Mouse (Mus musculus): ENCODE measurements around the gene Klc4. TPM values are rescaled to one million over a fixed set of nuclear protein-coding genes. Genes with fewer than 3 reads are reported as not detected.

Gene Klc4
- polyA plus RNA-seq, 1 experiment from 2014 or later: 23.8 TPM

DNA sequence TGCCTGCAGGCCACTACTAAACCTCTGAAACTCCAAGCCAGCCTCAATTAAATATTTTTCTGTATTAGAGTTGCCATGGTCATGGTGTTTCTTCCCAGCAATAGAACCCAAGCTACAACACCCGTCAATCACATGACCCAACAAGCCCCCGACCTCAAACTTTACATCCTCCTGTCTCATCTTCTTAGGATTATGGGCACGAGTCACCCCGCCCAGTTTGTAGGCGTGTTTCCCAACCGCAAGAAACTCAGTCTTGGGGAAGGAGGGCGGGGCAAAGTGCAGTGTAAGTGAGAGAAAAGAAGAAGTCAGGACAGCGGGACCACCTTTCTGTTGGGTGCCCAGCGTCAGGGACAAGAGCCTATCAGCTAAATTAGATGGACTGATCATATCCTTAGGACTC is 57.6 kb downstream of the Klc4 start:
- no peaks in the 10 kb centered on the region for H3K9me3 ChIP-seq (ENCODE audit: control insufficient read depth, low read length)
- 88% methylated on average over 9 of the region's 9 CpGs for WGBS
- H3K36me3 ChIP-seq (ENCODE audit: control insufficient read depth, insufficient read depth, low read length): peaks cover 20% of the 10 kb centered on the region
- no peaks in the 10 kb centered on the region for H3K27me3 ChIP-seq (ENCODE audit: control insufficient read depth, insufficient read depth, low read length)
- H3K27ac ChIP-seq (replicated peaks; ENCODE audit: low read depth, low read length): no peak overlapping the region
- no peak overlapping the region for H3K4me2 ChIP-seq (ENCODE audit: low read depth, severe bottlenecking)
- DNase-seq (ENCODE audit: low spot score) (no peak), ATAC-seq (ENCODE audit: insufficient number of reproducible peaks, low FRiP score, low TSS enrichment, low read depth) (no peak)
- H3K9ac ChIP-seq (ENCODE audit: low read length): no peak overlapping the region
- H3K4me3 ChIP-seq (ENCODE audit: low read depth, low read length): no peak overlapping the region
- no peaks in the 10 kb centered on the region for H3K4me1 ChIP-seq (ENCODE audit: control insufficient read depth, insufficient read depth, low read length)

DNA sequence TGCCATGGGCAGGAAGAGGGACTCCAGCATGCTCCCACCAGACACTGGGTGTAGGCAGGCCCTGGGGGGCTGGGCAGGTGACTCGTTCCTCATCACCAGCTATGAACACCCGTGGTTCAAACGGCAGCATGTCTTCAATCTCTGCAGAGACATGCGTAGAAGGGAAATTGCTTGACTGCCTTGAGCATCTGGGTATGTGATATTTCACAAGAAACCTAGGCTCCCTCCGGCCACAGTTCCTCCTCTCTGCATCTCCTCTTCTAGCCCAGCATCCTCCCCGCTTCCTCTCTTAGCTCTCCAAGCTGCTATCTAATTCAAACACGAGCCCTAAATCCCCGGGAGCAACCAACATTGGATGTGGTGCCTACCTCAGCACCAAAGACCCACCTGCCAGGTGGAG is 59.5 kb downstream of the Klc4 start:
- no peak overlapping the region for H3K27ac ChIP-seq (replicated peaks; ENCODE audit: low read depth, low read length)
- no peaks in the 10 kb centered on the region for H3K9me3 ChIP-seq (ENCODE audit: control insufficient read depth, low read length)
- H3K27me3 ChIP-seq (ENCODE audit: control insufficient read depth, insufficient read depth, low read length): no peaks in the 10 kb centered on the region
- no peak overlapping the region for H3K4me2 ChIP-seq (ENCODE audit: low read depth, severe bottlenecking)
- WGBS: 90% methylated on average over 8 of the region's 8 CpGs
- no peak for DNase-seq (ENCODE audit: low spot score)
- no peaks in the 10 kb centered on the region for H3K4me1 ChIP-seq (ENCODE audit: control insufficient read depth, insufficient read depth, low read length)
- H3K9ac ChIP-seq (ENCODE audit: low read length): no peak overlapping the region
- no peak for ATAC-seq (ENCODE audit: insufficient number of reproducible peaks, low FRiP score, low TSS enrichment, low read depth)
- H3K36me3 ChIP-seq (ENCODE audit: control insufficient read depth, insufficient read depth, low read length): peaks cover 28% of the 10 kb centered on the region
- H3K4me3 ChIP-seq (ENCODE audit: low read depth, low read length): no peak overlapping the region

Other genes with a start within 250 kb of the Klc4 start
- gene Crip3, start 217.1 kb downstream of the Klc4 start, polyA plus RNA-seq (2014; fragmentation: Nextera tagmentation; extraction: Ambion mirVana): 0.31 TPM in 1 of 2 replicates, not detected in the other
- gene Slc22a7, start 207.6 kb downstream of the Klc4 start, polyA plus RNA-seq (2014; fragmentation: Nextera tagmentation; extraction: Ambion mirVana): not detected in 2 replicates
- gene Ttbk1, start 158.3 kb downstream of the Klc4 start, polyA plus RNA-seq (2014; fragmentation: Nextera tagmentation; extraction: Ambion mirVana): 0.27 and 0.58 TPM in 2 replicates
- gene Dnph1, start 149.3 kb downstream of the Klc4 start, polyA plus RNA-seq (2014; fragmentation: Nextera tagmentation; extraction: Ambion mirVana): 59.7 and 62.3 TPM in 2 replicates
- gene Cul9, start 99.6 kb downstream of the Klc4 start, polyA plus RNA-seq (2014; fragmentation: Nextera tagmentation; extraction: Ambion mirVana): 3.8 and 3.9 TPM in 2 replicates
- 8.3 and 9.8 TPM in 2 replicates for gene Srf, start 89.8 kb downstream of the Klc4 start, polyA plus RNA-seq (2014; fragmentation: Nextera tagmentation; extraction: Ambion mirVana)
- gene Ptk7, start 16.5 kb downstream of the Klc4 start, polyA plus RNA-seq (2014; fragmentation: Nextera tagmentation; extraction: Ambion mirVana): 50.3 and 60.4 TPM in 2 replicates
- gene Mrpl2, start 207 bp upstream of the Klc4 start, polyA plus RNA-seq (2014; fragmentation: Nextera tagmentation; extraction: Ambion mirVana): 106 and 126 TPM in 2 replicates
- 34.6 and 36.3 TPM in 2 replicates for gene Cul7, start 4.3 kb upstream of the Klc4 start, polyA plus RNA-seq (2014; fragmentation: Nextera tagmentation; extraction: Ambion mirVana)
- gene Rrp36, start 28.3 kb upstream of the Klc4 start, polyA plus RNA-seq (2014; fragmentation: Nextera tagmentation; extraction: Ambion mirVana): 59.8 and 61.3 TPM in 2 replicates
- gene Mea1, start 32.8 kb upstream of the Klc4 start, polyA plus RNA-seq (2014; fragmentation: Nextera tagmentation; extraction: Ambion mirVana): 153 and 160 TPM in 2 replicates
- 117 and 121 TPM in 2 replicates for gene Klhdc3, start 34.9 kb upstream of the Klc4 start, polyA plus RNA-seq (2014; fragmentation: Nextera tagmentation; extraction: Ambion mirVana)
- 122 and 135 TPM in 2 replicates for gene Ppp2r5d, start 59.1 kb upstream of the Klc4 start, polyA plus RNA-seq (2014; fragmentation: Nextera tagmentation; extraction: Ambion mirVana)
- 18.1 and 18.5 TPM in 2 replicates for gene Pex6, start 65.4 kb upstream of the Klc4 start, polyA plus RNA-seq (2014; fragmentation: Nextera tagmentation; extraction: Ambion mirVana)
- 0.35 TPM in 1 of 2 replicates, not detected in the other for gene Gnmt, start 83.1 kb upstream of the Klc4 start, polyA plus RNA-seq (2014; fragmentation: Nextera tagmentation; extraction: Ambion mirVana)
- 49.1 and 52.4 TPM in 2 replicates for gene Cnpy3, start 106.2 kb upstream of the Klc4 start, polyA plus RNA-seq (2014; fragmentation: Nextera tagmentation; extraction: Ambion mirVana)
- gene Ptcra, start 117.7 kb upstream of the Klc4 start, polyA plus RNA-seq (2014; fragmentation: Nextera tagmentation; extraction: Ambion mirVana): 0.48 and 0.91 TPM in 2 replicates
- gene 2310039H08Rik, start 126.6 kb upstream of the Klc4 start, polyA plus RNA-seq (2014; fragmentation: Nextera tagmentation; extraction: Ambion mirVana): 41.8 and 43.4 TPM in 2 replicates
- gene Rpl7l1, start 136.7 kb upstream of the Klc4 start, polyA plus RNA-seq (2014; fragmentation: Nextera tagmentation; extraction: Ambion mirVana): 195 and 196 TPM in 2 replicates
- 4.6 and 5.9 TPM in 2 replicates for gene Bicral, start 212.5 kb upstream of the Klc4 start, polyA plus RNA-seq (2014; fragmentation: Nextera tagmentation; extraction: Ambion mirVana)
- 73.0 and 73.3 TPM in 2 replicates for gene Tbcc, start 244.7 kb upstream of the Klc4 start, polyA plus RNA-seq (2014; fragmentation: Nextera tagmentation; extraction: Ambion mirVana)

Data from limb, embryonic 11.5 days (tissue).